Mouse (Mus musculus): ENCODE results near the gene Chic2.

DNA sequence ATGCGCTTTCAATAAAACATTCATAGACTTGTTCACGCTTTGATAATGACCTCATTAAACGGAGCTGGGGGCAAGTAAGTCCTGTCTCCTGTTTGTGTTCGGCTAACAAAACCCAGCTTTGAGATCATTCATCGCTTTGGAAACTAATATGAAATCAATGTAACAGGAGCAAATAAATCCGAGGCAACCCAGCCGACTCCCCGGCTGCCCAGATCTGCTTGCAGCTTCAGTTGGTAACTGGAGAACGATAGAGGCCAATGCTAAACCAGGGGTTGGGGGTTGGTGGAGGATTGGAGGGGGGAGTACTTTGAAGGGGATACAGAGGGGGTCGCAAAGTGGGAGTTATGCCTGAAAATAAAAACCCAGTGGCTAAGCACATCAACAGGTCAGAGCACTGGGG is 27.4 kb upstream of the Chic2 start:
- TF ChIP-seq POLR2A (IDR thresholded peaks at IDR 0.05; ENCODE audit: borderline replicate concordance, extremely low read depth, insufficient read depth, insufficient read length, poor library complexity, severe bottlenecking) (no peak), CTCF (IDR thresholded peaks at IDR 0.05; ENCODE audit: borderline replicate concordance, extremely low read depth, insufficient read depth, insufficient read length) (no peak)
